Mouse (Mus musculus) MEL (cell line): Measurements from ENCODE around the gene Iqschfp. TPM values are rescaled to one million over a fixed set of nuclear protein-coding genes. Genes with fewer than 3 reads are reported as not detected.
A peak's percentile ranks its signal among the peaks of the same experiment; 100 is the strongest.

Source experiments
- DNase-seq: peaks from one replicate; pipeline ENCODE4 v3.0.0; 2011; ENCODE audit warnings: low read depth, low spot score
- H3K27ac ChIP-seq: 2 replicates; pipeline ENCODE4 v1.5.1; 2012; ENCODE audit warnings: low read depth, mild to moderate bottlenecking, control low read depth, low read length, moderate library complexity; ENCODE audit not compliant: control insufficient read depth
- H3K27me3 ChIP-seq, 2 experiments: fragments of 150-350 bp in 1 of 2; sonication (generic) in 1 of 2; 2 replicates each; pipeline ENCODE4 v1.6.1; 2012; ENCODE audit warnings: low read length in 2 of 2, mild to moderate bottlenecking in 2 of 2, improper control_type of control experiment in 1 of 2, moderate library complexity in 1 of 2; ENCODE audit not compliant: insufficient read depth in 2 of 2, control insufficient read depth in 1 of 2
- H3K36me3 ChIP-seq, 2 experiments: 2 replicates each; pipeline ENCODE4 v1.6.1; 2012 to 2014; ENCODE audit warnings: low read length in 2 of 2, improper control_type of control experiment in 1 of 2, inconsistent platforms in 1 of 2, mild to moderate bottlenecking in 1 of 2; ENCODE audit not compliant: insufficient read depth in 2 of 2, control insufficient read depth in 1 of 2
- H3K4me1 ChIP-seq, 2 experiments: fragments of 150-350 bp in 1 of 2; sonication (generic) in 1 of 2; 2 replicates each; pipeline ENCODE4 v1.6.1; 2012; ENCODE audit warnings: low read length in 2 of 2, improper control_type of control experiment in 1 of 2, mild to moderate bottlenecking in 1 of 2; ENCODE audit not compliant: insufficient read depth in 2 of 2, control insufficient read depth in 1 of 2
- H3K4me3 ChIP-seq, 2 experiments: fragments of 150-350 bp in 1 of 2; sonication (generic) in 1 of 2; 2 replicates each; pipeline ENCODE4 v1.5.1; 2012; ENCODE audit warnings: low read depth in 2 of 2, low read length in 2 of 2, mild to moderate bottlenecking in 2 of 2, moderate library complexity in 2 of 2, control low read depth in 1 of 2, improper control_type of control experiment in 1 of 2; ENCODE audit not compliant: control insufficient read depth in 1 of 2, insufficient read depth in 1 of 2
- H3K79me2 ChIP-seq: 2 replicates; pipeline ENCODE4 v1.6.1; 2012; ENCODE audit warnings: mild to moderate bottlenecking, low read length, moderate library complexity; ENCODE audit not compliant: control insufficient read depth, poor library complexity, insufficient read depth
- H3K9ac ChIP-seq: 2 replicates; pipeline ENCODE4 v1.6.1; 2012; ENCODE audit warnings: low read depth, mild to moderate bottlenecking, control low read depth, low read length, moderate library complexity; ENCODE audit not compliant: control insufficient read depth, poor library complexity, severe bottlenecking
- H3K9me3 ChIP-seq: fragments of 150-350 bp; sonication (generic); replicated peaks from 2 replicates; pipeline ENCODE4 v1.6.1; 2012; ENCODE audit warnings: mild to moderate bottlenecking, low read length, improper control_type of control experiment, moderate library complexity; ENCODE audit not compliant: insufficient read depth
- BHLHE40 ChIP-seq: IDR thresholded peaks from 2 replicates; pipeline ENCODE4 v1.6.1; 2012; ENCODE audit warnings: low read depth, mild to moderate bottlenecking, inconsistent platforms, low read length, improper control_type of control experiment, borderline replicate concordance
- CHD1 ChIP-seq: IDR thresholded peaks from 2 replicates; pipeline ENCODE4 v1.6.1; 2012; ENCODE audit warnings: low read depth, mild to moderate bottlenecking, inconsistent platforms, low read length, improper control_type of control experiment
- CHD2 ChIP-seq: IDR thresholded peaks from 2 replicates; pipeline ENCODE4 v1.6.1; 2011; ENCODE audit warnings: low read length, improper control_type of control experiment
- ELF1 ChIP-seq: IDR thresholded peaks from 2 replicates; pipeline ENCODE4 v1.6.1; 2014; ENCODE audit warnings: low read depth, mild to moderate bottlenecking, inconsistent platforms, low read length, improper control_type of control experiment, moderate library complexity
- EP300 ChIP-seq, 2 experiments: IDR thresholded peaks; 2 replicates each; pipeline ENCODE4 v1.6.1; 2011; ENCODE audit warnings: improper control_type of control experiment in 2 of 2, low read length in 2 of 2, low read depth in 1 of 2, mild to moderate bottlenecking in 1 of 2
- GABPA ChIP-seq: IDR thresholded peaks from 2 replicates; pipeline ENCODE4 v1.6.1; 2012; ENCODE audit warnings: low read depth, mild to moderate bottlenecking, inconsistent platforms, low read length, improper control_type of control experiment, moderate library complexity
- HCFC1 ChIP-seq: IDR thresholded peaks from 2 replicates; pipeline ENCODE4 v1.6.1; 2012; ENCODE audit warnings: low read depth, mild to moderate bottlenecking, inconsistent platforms, low read length, improper control_type of control experiment, moderate library complexity
- JUND ChIP-seq: IDR thresholded peaks from 2 replicates; pipeline ENCODE4 v1.6.1; 2011; ENCODE audit warnings: low read depth, mild to moderate bottlenecking, improper control_type of control experiment, low read length
- MAZ ChIP-seq: IDR thresholded peaks from 2 replicates; pipeline ENCODE4 v1.6.1; 2012; ENCODE audit warnings: low read depth, mild to moderate bottlenecking, inconsistent platforms, low read length, improper control_type of control experiment
- RCOR1 ChIP-seq: IDR thresholded peaks from 2 replicates; pipeline ENCODE4 v1.6.1; 2012; ENCODE audit warnings: low read depth, mild to moderate bottlenecking, inconsistent platforms, low read length, improper control_type of control experiment
- USF2 ChIP-seq, 2 experiments: IDR thresholded peaks; 2 replicates each; pipeline ENCODE4 v1.6.1; 2011 to 2012; ENCODE audit warnings: improper control_type of control experiment in 2 of 2, low read length in 2 of 2, borderline replicate concordance in 1 of 2, inconsistent platforms in 1 of 2, low read depth in 1 of 2, mild to moderate bottlenecking in 1 of 2; ENCODE audit not compliant: insufficient read depth in 1 of 2
- ZC3H11A ChIP-seq: IDR thresholded peaks from 2 replicates; pipeline ENCODE4 v1.6.1; 2012; ENCODE audit warnings: low read depth, mild to moderate bottlenecking, inconsistent platforms, low read length, improper control_type of control experiment
- ZNF384 ChIP-seq: IDR thresholded peaks from 2 replicates; pipeline ENCODE4 v1.6.1; 2012; ENCODE audit warnings: low read depth, mild to moderate bottlenecking, inconsistent platforms, low read length, improper control_type of control experiment
- polyA plus RNA-seq, 2 experiments: library from polyadenylated mRNA; stranded (reverse) in 1 of 2; unstranded in 1 of 2; fragments of >175 nt in 1 of 2; fragments of >200 nt in 1 of 2; gene quantifications; 2 replicates each; pipeline versions ENCODE4 v1.2.1 to v1.2.4; 2012; ENCODE audit warnings: low replicate concordance in 2 of 2, low read depth in 1 of 2; ENCODE audit not compliant: insufficient read length in 2 of 2, insufficient read depth in 1 of 2, missing spikeins in 1 of 2
- total RNA-seq: library from RNA; depleted of rRNA; stranded (reverse); fragments of 300-350 nt; gene quantifications from 2 replicates; pipeline ENCODE4 v1.2.3, GENCODE M21; 2012

Gene Iqschfp
- total and polyA plus RNA-seq, 3 experiments, result not detected

DNA sequence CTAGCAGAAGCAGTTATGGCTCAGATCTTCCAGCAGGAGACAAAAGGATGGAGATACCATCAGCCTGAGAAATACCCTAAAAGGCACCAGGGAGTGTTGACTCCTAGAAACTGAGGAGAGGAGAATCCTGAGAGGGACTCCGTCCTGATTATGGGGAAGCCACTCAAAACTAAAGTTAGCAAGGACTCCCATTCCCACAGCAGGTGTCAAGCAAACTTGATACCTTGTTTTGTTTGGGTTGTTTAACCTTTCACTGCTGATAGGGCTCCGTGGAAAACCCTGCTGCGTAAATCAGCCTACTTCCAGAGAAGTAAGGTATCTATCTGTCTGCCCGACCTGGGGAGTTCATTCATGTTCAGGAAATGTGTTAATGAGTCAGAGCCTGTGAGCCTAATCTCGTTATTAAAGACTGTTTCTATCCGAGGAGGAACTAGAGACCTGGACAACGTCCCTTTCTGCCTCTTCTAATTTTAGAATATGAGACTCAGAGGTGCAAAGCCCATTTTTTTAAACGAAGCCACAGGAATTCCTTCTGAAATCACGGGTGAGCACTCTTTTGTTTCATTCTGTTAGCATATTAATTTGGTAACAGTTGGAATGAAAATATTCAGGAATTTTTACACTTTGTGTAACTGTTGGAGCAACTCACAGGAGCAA, 765.7 kb downstream of the Iqschfp start:
- H3K4me3 ChIP-seq, result no peak overlapping the region
- no peaks in the 10 kb centered on the region for H3K4me1 ChIP-seq
- no peak for TF ChIP-seq JUND
- TF ChIP-seq ELF1, result no peak
- peak in 1 of 2 experiments; percentile 45; a peak in 1 of 4 replicates for TF ChIP-seq EP300 (IDR thresholded peaks at IDR 0.05; ENCODE audit: low read depth in 1 of 2, low read length in 2 of 2)
- TF ChIP-seq MAZ, result no peak
- no peak for TF ChIP-seq GABPA

DNA sequence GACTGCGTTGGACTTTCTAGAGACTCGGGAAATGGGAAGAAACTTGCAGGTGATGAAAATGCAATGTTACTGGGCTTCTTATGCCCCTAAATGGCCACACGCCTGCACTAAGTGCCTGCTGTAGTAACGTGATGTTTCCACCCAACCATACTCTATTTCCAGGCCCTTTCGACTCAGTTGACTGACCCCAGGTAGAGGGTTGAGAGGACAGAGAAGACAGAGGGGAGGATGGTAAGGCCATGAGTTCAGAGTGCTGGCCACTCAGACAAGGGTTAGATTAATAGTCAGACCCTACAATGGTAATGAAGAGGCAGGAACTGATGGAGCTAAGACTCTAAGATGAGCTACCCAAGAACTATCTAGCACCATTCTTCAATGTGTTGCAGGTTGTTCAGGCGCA, 768.0 kb downstream of the Iqschfp start:
- DNase-seq, result no peak
- Histone ChIP-seq H3K4me1 (no peaks in the 10 kb centered on the region), H3K27me3 (peaks cover 0 to 1% of the 10 kb centered on the region in 2 experiments; a peak in 2 of 4 replicates), H3K9ac (no peak overlapping the region), H3K4me3 (no peak overlapping the region), H3K79me2 (no peaks in the 10 kb centered on the region), H3K36me3 (peaks cover 0 to 2% of the 10 kb centered on the region in 2 experiments; a peak in 1 of 4 replicates), H3K27ac (no peak overlapping the region), H3K9me3 (no peaks in the 10 kb centered on the region)
- no peak for TF ChIP-seq HCFC1
- no peak for TF ChIP-seq ZC3H11A
- TF ChIP-seq RCOR1, result no peak
- no peak for TF ChIP-seq GABPA
- no peak for TF ChIP-seq ZNF384
- TF ChIP-seq CHD1, result no peak
- TF ChIP-seq JUND, result no peak
- no peak for TF ChIP-seq USF2 (IDR thresholded peaks at IDR 0.05; ENCODE audit: borderline replicate concordance in 1 of 2, insufficient read depth in 1 of 2, low read depth in 1 of 2, low read length in 2 of 2)
- TF ChIP-seq BHLHE40, result no peak
- TF ChIP-seq CHD2, result no peak

More for the DNA sequence above, 765.7 kb downstream of the Iqschfp start:
- Histone ChIP-seq H3K79me2 (no peaks in the 10 kb centered on the region), H3K27ac (no peak overlapping the region), H3K9ac (no peak overlapping the region), H3K36me3 (peaks cover 0 to 2% of the 10 kb centered on the region in 2 experiments; a peak in 1 of 4 replicates), H3K27me3 (peaks cover 0 to 1% of the 10 kb centered on the region in 2 experiments; a peak in 3 of 4 replicates), H3K9me3 (no peaks in the 10 kb centered on the region)
- DNase-seq, result peak; percentile 41
